Mouse (Mus musculus): Measurements from ENCODE around the gene Arid1b. TPM values are rescaled to one million over a fixed set of nuclear protein-coding genes. Genes with fewer than 3 reads are reported as not detected.

Arid1b gene
- total and polyA plus RNA-seq, 2 experiments: 9.7 to 11.7 TPM

- H3K27ac ChIP-seq (replicated peaks; ENCODE audit: insufficient read depth, low read depth, low read length): no peak overlapping the region
- no peak for DNase-seq (ENCODE audit: extremely low read depth, low read depth, low spot score)
- H3K79me2 ChIP-seq (ENCODE audit: control insufficient read depth, insufficient read depth, low read length): peaks cover 16% of the 10 kb centered on the region
- TF ChIP-seq POLR2A (IDR thresholded peaks at IDR 0.05; ENCODE audit: extremely low read depth, insufficient read depth, low read length) (no peak), CTCF (IDR thresholded peaks at IDR 0.05; ENCODE audit: low read depth, low read length) (no peak)
- no peak overlapping the region for H3K4me3 ChIP-seq (ENCODE audit: insufficient read depth, low read depth, low read length)
- peaks cover 2% of the 10 kb centered on the region; the same call in 1 of the 2 replicates for H3K4me1 ChIP-seq (ENCODE audit: control insufficient read depth, insufficient read depth, low read length)
- WGBS: 81% methylated on average over 7 of the region's 7 CpGs
- no peak overlapping the region for H3K9ac ChIP-seq (ENCODE audit: low read depth, low read length)
- no peaks in the 10 kb centered on the region for H3K36me3 ChIP-seq (ENCODE audit: control insufficient read depth, insufficient read depth, low read length)
- H3K27me3 ChIP-seq (ENCODE audit: control insufficient read depth, insufficient read depth, low read length): no peaks in the 10 kb centered on the region
Measured at GRCm38 (mm10) chr17:5188400-5188799, 194.3 kb downstream of the Arid1b start.

GRCm38 (mm10) chr17:5189551-5190351 is 195.6 kb downstream of the Arid1b start:
- Histone ChIP-seq H3K79me2 (ENCODE audit: control insufficient read depth, insufficient read depth, low read length) (peaks cover 15% of the 10 kb centered on the region), H3K27ac (replicated peaks; ENCODE audit: insufficient read depth, low read depth, low read length) (peak overlapping the region; percentile 95), H3K4me3 (ENCODE audit: insufficient read depth, low read depth, low read length) (peak overlapping the region; percentile 69), H3K27me3 (ENCODE audit: control insufficient read depth, insufficient read depth, low read length) (no peaks in the 10 kb centered on the region), H3K9ac (ENCODE audit: low read depth, low read length) (peak overlapping the region; percentile 80), H3K36me3 (ENCODE audit: control insufficient read depth, insufficient read depth, low read length) (no peaks in the 10 kb centered on the region), H3K4me1 (ENCODE audit: control insufficient read depth, insufficient read depth, low read length) (peaks cover 2% of the 10 kb centered on the region; the same call in 1 of the 2 replicates)
- WGBS: 2% methylated on average over 40 of the region's 40 CpGs
- peak; percentile 90 for DNase-seq (ENCODE audit: extremely low read depth, low read depth, low spot score)
- TF ChIP-seq POLR2A (IDR thresholded peaks at IDR 0.05; ENCODE audit: extremely low read depth, insufficient read depth, low read length) (peak; percentile 65; the same call in 1 of the 2 replicates), CTCF (IDR thresholded peaks at IDR 0.05; ENCODE audit: low read depth, low read length) (peak; percentile 68)

GRCm38 (mm10) chr17:5190367-5190766 is 196.2 kb downstream of the Arid1b start:
- Histone ChIP-seq H3K4me1 (ENCODE audit: control insufficient read depth, insufficient read depth, low read length) (peaks cover 2% of the 10 kb centered on the region; the same call in 1 of the 2 replicates), H3K36me3 (ENCODE audit: control insufficient read depth, insufficient read depth, low read length) (no peaks in the 10 kb centered on the region), H3K27ac (replicated peaks; ENCODE audit: insufficient read depth, low read depth, low read length) (peak overlapping the region; percentile 63), H3K27me3 (ENCODE audit: control insufficient read depth, insufficient read depth, low read length) (no peaks in the 10 kb centered on the region), H3K79me2 (ENCODE audit: control insufficient read depth, insufficient read depth, low read length) (peaks cover 15% of the 10 kb centered on the region), H3K9ac (ENCODE audit: low read depth, low read length) (no peak overlapping the region), H3K4me3 (ENCODE audit: insufficient read depth, low read depth, low read length) (peak overlapping the region; percentile 69; the same call in 1 of the 2 replicates)
- no peak for DNase-seq (ENCODE audit: extremely low read depth, low read depth, low spot score)
- TF ChIP-seq CTCF (IDR thresholded peaks at IDR 0.05; ENCODE audit: low read depth, low read length) (no peak), POLR2A (IDR thresholded peaks at IDR 0.05; ENCODE audit: extremely low read depth, insufficient read depth, low read length) (no peak)
- 35% methylated on average over 3 of the region's 3 CpGs for WGBS

GRCm38 (mm10) chr17:5194157-5194916 is 200.2 kb downstream of the Arid1b start:
- TF ChIP-seq POLR2A (IDR thresholded peaks at IDR 0.05; ENCODE audit: extremely low read depth, insufficient read depth, low read length): no peak
- Histone ChIP-seq H3K4me3 (ENCODE audit: insufficient read depth, low read depth, low read length) (no peak overlapping the region), H3K4me1 (ENCODE audit: control insufficient read depth, insufficient read depth, low read length) (peaks cover 4% of the 10 kb centered on the region; the same call in 1 of the 2 replicates), H3K9ac (ENCODE audit: low read depth, low read length) (no peak overlapping the region), H3K27me3 (ENCODE audit: control insufficient read depth, insufficient read depth, low read length) (no peaks in the 10 kb centered on the region), H3K27ac (replicated peaks; ENCODE audit: insufficient read depth, low read depth, low read length) (no peak overlapping the region), H3K79me2 (ENCODE audit: control insufficient read depth, insufficient read depth, low read length) (peaks cover 8% of the 10 kb centered on the region; the same call in 1 of the 2 replicates), H3K36me3 (ENCODE audit: control insufficient read depth, insufficient read depth, low read length) (no peaks in the 10 kb centered on the region)
- 83% methylated on average over 8 of the region's 8 CpGs for WGBS
- DNase-seq (ENCODE audit: extremely low read depth, low read depth, low spot score): no peak

GRCm38 (mm10) chr17:5195397-5195796 is 201.3 kb downstream of the Arid1b start:
- WGBS: 78% methylated on average over 5 of the region's 5 CpGs

More at GRCm38 (mm10) chr17:5195397-5195796, 201.3 kb downstream of the Arid1b start:
- Histone ChIP-seq H3K27ac (replicated peaks; ENCODE audit: insufficient read depth, low read depth, low read length) (no peak overlapping the region), H3K36me3 (ENCODE audit: control insufficient read depth, insufficient read depth, low read length) (no peaks in the 10 kb centered on the region), H3K27me3 (ENCODE audit: control insufficient read depth, insufficient read depth, low read length) (no peaks in the 10 kb centered on the region), H3K79me2 (ENCODE audit: control insufficient read depth, insufficient read depth, low read length) (peaks cover 8% of the 10 kb centered on the region; the same call in 1 of the 2 replicates), H3K9ac (ENCODE audit: low read depth, low read length) (no peak overlapping the region), H3K4me3 (ENCODE audit: insufficient read depth, low read depth, low read length) (no peak overlapping the region), H3K4me1 (ENCODE audit: control insufficient read depth, insufficient read depth, low read length) (peaks cover 3% of the 10 kb centered on the region; the same call in 1 of the 2 replicates)
- TF ChIP-seq POLR2A (IDR thresholded peaks at IDR 0.05; ENCODE audit: extremely low read depth, insufficient read depth, low read length): no peak
- TF ChIP-seq CTCF (IDR thresholded peaks at IDR 0.05; ENCODE audit: low read depth, low read length): no peak
- DNase-seq (ENCODE audit: extremely low read depth, low read depth, low spot score): no peak
